Mouse (Mus musculus): ENCODE data around the gene Dad1. TPM values are rescaled to one million over a fixed set of nuclear protein-coding genes. Genes with fewer than 3 reads are reported as not detected.

The Dad1 gene
- polyA plus RNA-seq, 1 experiment from 2014 or later: 65.9 TPM

- H3K27ac ChIP-seq: no peak overlapping the region
- no peak overlapping the region for H3K4me3 ChIP-seq (ENCODE audit: inconsistent target)
- no peaks in the 10 kb centered on the region for H3K36me3 ChIP-seq (ENCODE audit: inconsistent target)
- H3K79me2 ChIP-seq (ENCODE audit: inconsistent target): no peaks in the 10 kb centered on the region
- WGBS (ENCODE audit: missing documents): 93% methylated on average over 6 of the region's 6 CpGs
Observed at GRCm38 (mm10) chr14:54195838-54196423, 58.0 kb downstream of the Dad1 start.

GRCm38 (mm10) chr14:54193354-54194133 is 60.4 kb downstream of the Dad1 start:
- 77% methylated on average over 9 of the region's 9 CpGs for WGBS (ENCODE audit: missing documents)
- Histone ChIP-seq H3K27ac (no peak overlapping the region), H3K4me3 (ENCODE audit: inconsistent target) (no peak overlapping the region), H3K79me2 (ENCODE audit: inconsistent target) (no peaks in the 10 kb centered on the region), H3K36me3 (ENCODE audit: inconsistent target) (no peaks in the 10 kb centered on the region)

GRCm38 (mm10) chr14:54192462-54192847 is 61.4 kb downstream of the Dad1 start:
- Histone ChIP-seq H3K27ac (no peak overlapping the region), H3K79me2 (ENCODE audit: inconsistent target) (no peaks in the 10 kb centered on the region), H3K4me3 (ENCODE audit: inconsistent target) (no peak overlapping the region), H3K36me3 (ENCODE audit: inconsistent target) (no peaks in the 10 kb centered on the region)
- WGBS (ENCODE audit: missing documents): 71% methylated on average over 2 of the region's 3 CpGs

- 94% methylated on average over 18 of the region's 18 CpGs for WGBS (ENCODE audit: missing documents)
- Histone ChIP-seq H3K36me3 (ENCODE audit: inconsistent target) (no peaks in the 10 kb centered on the region), H3K4me3 (ENCODE audit: inconsistent target) (no peak overlapping the region), H3K27ac (no peak overlapping the region), H3K79me2 (ENCODE audit: inconsistent target) (no peaks in the 10 kb centered on the region)
Observed at GRCm38 (mm10) chr14:54191594-54192461, 62.1 kb downstream of the Dad1 start.

- Histone ChIP-seq H3K4me3 (ENCODE audit: inconsistent target) (no peak overlapping the region), H3K27ac (no peak overlapping the region), H3K36me3 (ENCODE audit: inconsistent target) (no peaks in the 10 kb centered on the region), H3K79me2 (ENCODE audit: inconsistent target) (no peaks in the 10 kb centered on the region)
- 91% methylated on average over 4 of the region's 4 CpGs for WGBS (ENCODE audit: missing documents)
Observed at GRCm38 (mm10) chr14:54191026-54191390, 62.9 kb downstream of the Dad1 start.

GRCm38 (mm10) chr14:54190305-54191025 is 63.4 kb downstream of the Dad1 start:
- no peak overlapping the region for H3K27ac ChIP-seq
- H3K4me3 ChIP-seq (ENCODE audit: inconsistent target): no peak overlapping the region
- no peaks in the 10 kb centered on the region for H3K79me2 ChIP-seq (ENCODE audit: inconsistent target)
- no peaks in the 10 kb centered on the region for H3K36me3 ChIP-seq (ENCODE audit: inconsistent target)
- 90% methylated on average over 7 of the region's 7 CpGs for WGBS (ENCODE audit: missing documents)

- WGBS (ENCODE audit: missing documents): 100% methylated on average over 3 of the region's 3 CpGs
- no peaks in the 10 kb centered on the region for H3K79me2 ChIP-seq (ENCODE audit: inconsistent target)
- no peaks in the 10 kb centered on the region for H3K36me3 ChIP-seq (ENCODE audit: inconsistent target)
- H3K4me3 ChIP-seq (ENCODE audit: inconsistent target): no peak overlapping the region
- no peak overlapping the region for H3K27ac ChIP-seq
Observed at GRCm38 (mm10) chr14:54189255-54189654, 64.6 kb downstream of the Dad1 start.

- Histone ChIP-seq H3K27ac (no peak overlapping the region), H3K4me3 (ENCODE audit: inconsistent target) (no peak overlapping the region), H3K79me2 (ENCODE audit: inconsistent target) (no peaks in the 10 kb centered on the region), H3K36me3 (ENCODE audit: inconsistent target) (no peaks in the 10 kb centered on the region)
- WGBS (ENCODE audit: missing documents): 88% methylated on average over 6 of the region's 6 CpGs
Observed at GRCm38 (mm10) chr14:54187211-54187610, 66.7 kb downstream of the Dad1 start.

Other genes starting within 250 kb of the Dad1 start
- gene Abhd4, start 84 bp upstream of the Dad1 start, polyA plus RNA-seq (2018): 52.1 to 98.9 TPM (median 69.8 TPM) in 3 replicates
- not detected in 3 replicates for gene Olfr49, start 30.8 kb upstream of the Dad1 start, polyA plus RNA-seq (2018)
- gene Oxa1l, start 106.7 kb upstream of the Dad1 start, polyA plus RNA-seq (2018): 29.2 to 46.0 TPM (median 33.9 TPM) in 3 replicates
- 39.3 to 48.7 TPM (median 48.3 TPM) in 3 replicates for gene Slc7a7, start 163.7 kb upstream of the Dad1 start, polyA plus RNA-seq (2018)
- 40.3 to 199 TPM (median 94.6 TPM) in 3 replicates for gene Mrpl52, start 172.8 kb upstream of the Dad1 start, polyA plus RNA-seq (2018)
- 19.5 to 30.7 TPM (median 25.0 TPM) in 3 replicates for gene Mmp14, start 177.5 kb upstream of the Dad1 start, polyA plus RNA-seq (2018)
- 48.6 to 72.9 TPM (median 53.7 TPM) in 3 replicates for gene Lrp10, start 210.0 kb upstream of the Dad1 start, polyA plus RNA-seq (2018)
- not detected in 3 replicates for gene Rem2, start 222.0 kb upstream of the Dad1 start, polyA plus RNA-seq (2018)